Comparison of ENCODE assay signal across 7 mouse cellular contexts in genomic region chr1:121430183-121430937, GRCm38 (mm10). TPM values are rescaled to one million over a fixed set of nuclear protein-coding genes. Genes with fewer than 3 reads are reported as not detected.
A peak's percentile ranks its signal among the peaks of the same experiment; 100 is the strongest.
DNase-seq lines count a peak whose midpoint lies in the region; ATAC-seq lines count a peak whose summit lies in the region.

No protein-coding gene starts in this region.

- WGBS in forebrain, embryonic 13.5 days = 21% methylated on average over 6 of the region's 6 CpGs
- 22% methylated on average over 6 of the region's 6 CpGs for whole genome bisulfite sequencing in hindbrain, embryonic 11.5 days
- WGBS in midbrain, embryonic 11.5 days = 22% methylated on average over 6 of the region's 6 CpGs

- DNase-seq in 3T3-L1 (ENCODE audit: low read depth, low spot score) (peak; percentile 88), A20 (ENCODE audit: low read depth, low spot score) (peak; percentile 7)
- DNase-seq in hindbrain, embryonic 11.5 days (ENCODE audit: low spot score) = no peak
- no peak for DNase-seq in midbrain, embryonic 11.5 days (ENCODE audit: low spot score, missing footprints)
- DNase-seq in retina, embryonic 14.5 days (ENCODE audit: low spot score) = no peak

- no peak overlapping the region for H3K27ac ChIP-seq in forebrain, embryonic 13.5 days
- H3K27ac ChIP-seq in hindbrain, embryonic 11.5 days (ENCODE audit: low read depth, low read length) = no peak overlapping the region
- H3K27ac ChIP-seq in midbrain, embryonic 11.5 days (ENCODE audit: low read depth, low read length) = no peak overlapping the region

- H3K4me3 ChIP-seq in forebrain, embryonic 13.5 days = peak overlapping the region; percentile 88
- H3K4me3 ChIP-seq in hindbrain, embryonic 11.5 days (ENCODE audit: low read depth, low read length) = peak overlapping the region; percentile 71; the same call in 1 of the 2 replicates
- H3K4me3 ChIP-seq in midbrain, embryonic 11.5 days (ENCODE audit: low read depth, low read length) = peak overlapping the region; percentile 62; the same call in 1 of the 2 replicates

- peaks cover 9% of the 10 kb centered on the region for H3K4me1 ChIP-seq in forebrain, embryonic 13.5 days
- H3K4me1 ChIP-seq in hindbrain, embryonic 11.5 days (replicated peaks; ENCODE audit: control insufficient read depth, insufficient read depth, low read length) = no peaks in the 10 kb centered on the region
- peaks cover 6% of the 10 kb centered on the region; the same call in 1 of the 2 replicates for H3K4me1 ChIP-seq in midbrain, embryonic 11.5 days (ENCODE audit: control insufficient read depth, insufficient read depth, low read length)

- H3K36me3 ChIP-seq in forebrain, embryonic 13.5 days (ENCODE audit: poor library complexity, severe bottlenecking) = no peaks in the 10 kb centered on the region
- H3K36me3 ChIP-seq in hindbrain, embryonic 11.5 days (ENCODE audit: control insufficient read depth, insufficient read depth, low read length) = no peaks in the 10 kb centered on the region
- no peaks in the 10 kb centered on the region for H3K36me3 ChIP-seq in midbrain, embryonic 11.5 days (ENCODE audit: control insufficient read depth, insufficient read depth, low read length)

- no peak overlapping the region for H3K9ac ChIP-seq in forebrain, embryonic 13.5 days
- H3K9ac ChIP-seq in hindbrain, embryonic 11.5 days (ENCODE audit: low read depth, low read length) = 0 out of 2 replicates have a peak overlapping the region, but pooled peaks have one; percentile 4
- peak overlapping the region; percentile 39; the same call in 1 of the 2 replicates for H3K9ac ChIP-seq in midbrain, embryonic 11.5 days (ENCODE audit: low read length)

- peak overlapping the region; percentile 97 for H3K4me2 ChIP-seq in forebrain, embryonic 13.5 days
- H3K4me2 ChIP-seq in hindbrain, embryonic 11.5 days (replicated peaks; ENCODE audit: low read depth, low read length) = 0 out of 2 replicates have a peak overlapping the region, but pooled peaks have one; percentile 14
- peak overlapping the region; percentile 97 for H3K4me2 ChIP-seq in midbrain, embryonic 11.5 days

- peak; percentile 15; the same call in 1 of the 2 replicates for ATAC-seq in forebrain, embryonic 13.5 days
- peak; percentile 34 for ATAC-seq in hindbrain, embryonic 11.5 days (ENCODE audit: low FRiP score)
- ATAC-seq in midbrain, embryonic 11.5 days (ENCODE audit: low FRiP score) = peak; percentile 34; the same call in 1 of the 2 replicates
- ATAC-seq in erythroid progenitor cell, adult 5-6 weeks (replicated peaks; ENCODE audit: low FRiP score, poor library complexity, severe bottlenecking) = no peak

- H3K27me3 ChIP-seq in forebrain, embryonic 13.5 days = no peaks in the 10 kb centered on the region
- H3K27me3 ChIP-seq in hindbrain, embryonic 11.5 days (ENCODE audit: control insufficient read depth, insufficient read depth, low read length) = no peaks in the 10 kb centered on the region
- H3K27me3 ChIP-seq in midbrain, embryonic 11.5 days (ENCODE audit: control insufficient read depth, insufficient read depth, low read length) = no peaks in the 10 kb centered on the region

- H3K9me3 ChIP-seq in forebrain, embryonic 13.5 days (replicated peaks) = no peaks in the 10 kb centered on the region
- H3K9me3 ChIP-seq in hindbrain, embryonic 11.5 days (ENCODE audit: control insufficient read depth, low read length) = no peaks in the 10 kb centered on the region
- no peaks in the 10 kb centered on the region for H3K9me3 ChIP-seq in midbrain, embryonic 11.5 days (ENCODE audit: control insufficient read depth, low read length)

RNA-seq across cellular contexts. Expression of gene Ccdc93, which starts 0.5 kb away (rescaled TPM):
- 10.2 and 11.2 TPM in 2 replicates for polyA plus RNA-seq in forebrain, embryonic 13.5 days (2015; fragmentation: Nextera tagmentation; extraction: Ambion mirVana)
- 8.7 and 11.1 TPM in 2 replicates for polyA plus RNA-seq in hindbrain, embryonic 11.5 days (2014; fragmentation: Nextera tagmentation; extraction: Ambion mirVana)
- 9.7 and 11.1 TPM in 2 replicates for polyA plus RNA-seq in midbrain, embryonic 11.5 days (2014; fragmentation: Nextera tagmentation; extraction: Ambion mirVana)
- total RNA-seq in erythroid progenitor cell, adult 5-6 weeks (2015; ENCODE audit: low replicate concordance) = 1.7 and 1.8 TPM in 2 replicates
- 2.1 and 4.4 TPM in 2 replicates for total RNA-seq in erythroid progenitor cell, adult 5-6 weeks (2017; ENCODE audit: low replicate concordance)

Comparison
In these comparisons a context has a peak if more than half of its experiments do, and no peak if none do; other contexts are left out.
1. DNase-seq: peak in 3T3-L1 (single experiment) and A20 (single experiment); none in hindbrain, embryonic 11.5 days (single experiment), midbrain, embryonic 11.5 days (single experiment) and retina, embryonic 14.5 days (single experiment).
2. H3K4me2 ChIP-seq: peak in every context shown above with its lines; median percentile 97 in forebrain, embryonic 13.5 days; 97 in midbrain, embryonic 11.5 days; 14 in hindbrain, embryonic 11.5 days.
3. Peak in every context shown above with its lines, with median percentiles within 50 percentile points of each other: H3K4me3 ChIP-seq.